Mouse (Mus musculus): ENCODE measurements at regions not wholly inside any gene's neighbourhood (a gene's known extent, or its start where the extent isn't known, plus 50 kb on each side); places are given as distances from the start of the nearest gene placed in this dataset.

GRCm38 (mm10) chr5:106038321-106038720 is 162.0 kb downstream of the Zfp326 start:
- DNase-seq: no peak

GRCm38 (mm10) chr5:106036176-106036575 is 159.8 kb downstream of the Zfp326 start:
- no peak for DNase-seq

GRCm38 (mm10) chr5:106032956-106033355 is 156.6 kb downstream of the Zfp326 start:
- no peak for DNase-seq

- no peak for DNase-seq
These were observed 150.5 kb downstream of the Zfp326 start for GRCm38 (mm10) chr5:106026861-106027260.

GRCm38 (mm10) chr5:106004292-106004917 is 128.0 kb downstream of the Zfp326 start:
- no peak for DNase-seq

GRCm38 (mm10) chr5:106003321-106004291 is 127.2 kb downstream of the Zfp326 start:
- no peak for DNase-seq

GRCm38 (mm10) chr5:106002330-106002729 is 126.0 kb downstream of the Zfp326 start:
- no peak for DNase-seq

GRCm38 (mm10) chr5:105994218-105994617 is 117.9 kb downstream of the Zfp326 start:
- no peak for DNase-seq

GRCm38 (mm10) chr5:105993066-105993760 is 116.8 kb downstream of the Zfp326 start:
- DNase-seq: no peak

- no peak for DNase-seq
These were observed 114.4 kb downstream of the Zfp326 start for GRCm38 (mm10) chr5:105990777-105991176.

- DNase-seq: no peak
These were observed 110.0 kb downstream of the Zfp326 start for GRCm38 (mm10) chr5:105986401-105986800.

GRCm38 (mm10) chr5:105983131-105983530 is 106.8 kb downstream of the Zfp326 start:
- DNase-seq: no peak

GRCm38 (mm10) chr5:105976746-105977145 is 100.4 kb downstream of the Zfp326 start:
- no peak for DNase-seq

- no peak for DNase-seq
These were observed 99.7 kb downstream of the Zfp326 start for GRCm38 (mm10) chr5:105976076-105976475.

GRCm38 (mm10) chr5:105975275-105976011 is 99.1 kb downstream of the Zfp326 start:
- no peak for DNase-seq

GRCm38 (mm10) chr5:105974576-105975177 is 98.3 kb downstream of the Zfp326 start:
- DNase-seq: no peak

All from thymus, postnatal 4 days (tissue).